Mouse (Mus musculus) spleen, embryonic (tissue): Measurements from ENCODE around the gene Zbtb7b.

Experiments used
- CTCF ChIA-PET: fragments of 350-600 bp; sonication (Branson Sonifier 250); formaldehyde crosslinking; loops from one replicate; lab custom pipeline; 2022; lab: Charles Lee

Gene Zbtb7b

GRCm38 (mm10) chr3:89390699-89391662 is 3.6 kb downstream of the Zbtb7b start:
- CTCF ChIA-PET: interaction anchor here (0.6 to 1.0 kb wide), 7 partner anchors 9 to 1032 kb away, joined by 3 to 10 read pairs (median 5); partner anchors contain the start of gene Adam15

GRCm38 (mm10) chr3:89390111-89390515 is 4.5 kb downstream of the Zbtb7b start:
- CTCF ChIA-PET: interaction anchor here (0.6 to 1.0 kb wide), 3 partner anchors 27 to 1033 kb away, joined by 3 to 5 read pairs (median 3); partner anchors contain the start of gene Adam15

GRCm38 (mm10) chr3:89388901-89389740 is 5.5 kb downstream of the Zbtb7b start:
- CTCF ChIA-PET: interaction anchor here (0.6 kb wide), 1 partner anchor 63 kb away, joined by 3 read pairs; no protein-coding TSS in a partner anchor

- CTCF ChIA-PET: no interaction called here
Measured at GRCm38 (mm10) chr3:89388134-89388881, 6.3 kb downstream of the Zbtb7b start.

- CTCF ChIA-PET: no interaction called here
Measured at GRCm38 (mm10) chr3:89387632-89388031, 6.9 kb downstream of the Zbtb7b start.

GRCm38 (mm10) chr3:89386438-89387420 is 7.8 kb downstream of the Zbtb7b start:
- CTCF ChIA-PET: interaction anchor here (0.6 kb wide), 1 partner anchor 64 kb away, joined by 3 read pairs; no protein-coding TSS in a partner anchor

GRCm38 (mm10) chr3:89385451-89385850 is 9.1 kb downstream of the Zbtb7b start:
- CTCF ChIA-PET: interaction anchor here (0.6 to 1.0 kb wide), 6 partner anchors 11 to 74 kb away, joined by 3 to 5 read pairs (median 4); no protein-coding TSS in a partner anchor

- CTCF ChIA-PET: interaction anchor here (0.6 to 1.1 kb wide), 7 partner anchors 8 to 75 kb away, joined by 3 to 7 read pairs (median 4); no protein-coding TSS in a partner anchor
Measured at GRCm38 (mm10) chr3:89384331-89385076, 10.1 kb downstream of the Zbtb7b start.

GRCm38 (mm10) chr3:89383651-89384255 is 10.8 kb downstream of the Zbtb7b start:
- CTCF ChIA-PET: interaction anchor here (1.1 kb wide), 1 partner anchor 9 kb away, joined by 3 read pairs; no protein-coding TSS in a partner anchor

GRCm38 (mm10) chr3:89382950-89383349 is 11.6 kb downstream of the Zbtb7b start:
- CTCF ChIA-PET: interaction anchor here (1.0 kb wide), 1 partner anchor 9 kb away, joined by 4 read pairs; no protein-coding TSS in a partner anchor

- CTCF ChIA-PET: interaction anchor here (1.0 kb wide), 1 partner anchor 9 kb away, joined by 4 read pairs; no protein-coding TSS in a partner anchor
Measured at GRCm38 (mm10) chr3:89382033-89382882, 12.3 kb downstream of the Zbtb7b start.

- CTCF ChIA-PET: no interaction called here
Measured at GRCm38 (mm10) chr3:89381233-89381632, 13.3 kb downstream of the Zbtb7b start.

GRCm38 (mm10) chr3:89380711-89381110 is 13.9 kb downstream of the Zbtb7b start:
- CTCF ChIA-PET: interaction anchor here (1.7 kb wide), 1 partner anchor 15 kb away, joined by 5 read pairs; no protein-coding TSS in a partner anchor

- CTCF ChIA-PET: interaction anchor here (1.7 kb wide), 1 partner anchor 16 kb away, joined by 5 read pairs; no protein-coding TSS in a partner anchor
Measured at GRCm38 (mm10) chr3:89380291-89380690, 14.3 kb downstream of the Zbtb7b start.

GRCm38 (mm10) chr3:89379388-89380131 is 15.0 kb downstream of the Zbtb7b start:
- CTCF ChIA-PET: interaction anchor here (1.7 kb wide), 1 partner anchor 17 kb away, joined by 5 read pairs; no protein-coding TSS in a partner anchor
